Mouse (Mus musculus): Measurements from ENCODE around the gene Scml4. TPM values are rescaled to one million over a fixed set of nuclear protein-coding genes. Genes with fewer than 3 reads are reported as not detected.
A peak's percentile ranks its signal among the peaks of the same experiment; 100 is the strongest.

Gene Scml4
- total and polyA plus RNA-seq, 3 experiments = 0.84 to 1.3 (median 1.3) TPM

DNA sequence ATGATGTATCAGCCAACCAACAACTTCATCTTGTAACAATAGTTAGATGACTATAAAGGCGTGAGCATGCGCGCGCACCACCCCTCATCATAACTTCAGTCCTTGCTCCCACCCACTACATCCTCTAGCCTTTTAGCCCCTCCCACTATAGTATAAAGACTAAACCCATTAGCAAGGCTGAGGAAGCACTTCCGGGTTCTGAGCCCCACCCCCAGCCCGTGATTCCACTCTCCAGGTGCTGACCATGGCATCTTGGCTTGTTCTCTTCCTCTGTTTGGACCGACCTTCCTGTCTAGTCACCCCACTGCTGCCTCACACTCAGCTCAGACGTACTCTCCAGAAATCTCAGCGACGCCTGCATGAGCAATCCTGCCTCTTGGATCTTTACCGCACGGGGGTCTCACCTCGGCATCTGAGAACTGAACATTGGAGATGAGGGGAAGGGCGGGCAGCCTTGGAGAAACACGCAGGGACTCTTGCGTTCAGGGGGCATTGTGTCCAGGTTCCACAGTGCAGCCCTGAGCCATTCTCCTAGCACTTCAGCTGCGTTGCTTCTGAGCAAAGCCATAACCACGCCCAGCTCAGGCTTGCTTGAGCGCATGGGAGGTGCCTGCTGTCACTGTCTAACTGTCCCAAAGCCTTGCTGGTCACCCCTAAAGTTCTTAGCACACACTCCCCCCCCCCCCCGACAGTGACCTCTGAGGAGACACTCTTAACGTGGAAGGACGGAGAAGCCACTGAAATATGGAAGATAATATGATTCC, 65.1 kb downstream of the Scml4 start:
- Histone ChIP-seq H3K36me3 (ENCODE audit: control insufficient read depth, insufficient read depth, low read length) (no peaks in the 10 kb centered on the region), H3K27ac (no peak overlapping the region), H3K4me1 (ENCODE audit: control insufficient read depth, insufficient read depth, low read length) (no peaks in the 10 kb centered on the region), H3K79me2 (replicated peaks; ENCODE audit: control insufficient read depth, insufficient read depth, low read length) (no peaks in the 10 kb centered on the region), H3K9ac (ENCODE audit: low read depth, low read length) (no peak overlapping the region), H3K27me3 (ENCODE audit: control insufficient read depth, insufficient read depth, low read length) (no peaks in the 10 kb centered on the region), H3K4me3 (no peak overlapping the region)
- DNase-seq = no peak
- WGBS = 69% methylated on average over 22 of the region's 22 CpGs
- intact Hi-C loops (cut with DNase I) = no loop called here
- TF ChIP-seq CTCF (IDR thresholded peaks at IDR 0.05) (no peak), POLR2A (IDR thresholded peaks at IDR 0.05; ENCODE audit: insufficient read depth, low read depth, low read length) (no peak), EP300 (IDR thresholded peaks at IDR 0.05; ENCODE audit: insufficient read depth, low read depth, low read length) (no peak)

- TF ChIP-seq EP300 (IDR thresholded peaks at IDR 0.05; ENCODE audit: insufficient read depth, low read depth, low read length) (no peak), CTCF (IDR thresholded peaks at IDR 0.05) (no peak), POLR2A (IDR thresholded peaks at IDR 0.05; ENCODE audit: insufficient read depth, low read depth, low read length) (no peak)
- no peaks in the 10 kb centered on the region for H3K36me3 ChIP-seq (ENCODE audit: control insufficient read depth, insufficient read depth, low read length)
- peaks cover 6% of the 10 kb centered on the region for H3K4me1 ChIP-seq (ENCODE audit: control insufficient read depth, insufficient read depth, low read length)
- no peak for DNase-seq
- no peak overlapping the region for H3K27ac ChIP-seq
- H3K4me3 ChIP-seq = no peak overlapping the region
- no peak overlapping the region for H3K9ac ChIP-seq (ENCODE audit: low read depth, low read length)
- WGBS = 87% methylated on average over 23 of the region's 23 CpGs
- no peaks in the 10 kb centered on the region for H3K79me2 ChIP-seq (replicated peaks; ENCODE audit: control insufficient read depth, insufficient read depth, low read length)
- intact Hi-C loops (cut with DNase I) = no loop called here
- H3K27me3 ChIP-seq (ENCODE audit: control insufficient read depth, insufficient read depth, low read length) = no peaks in the 10 kb centered on the region
Observed at GRCm38 (mm10) chr10:42930121-42930650, 70.0 kb downstream of the Scml4 start.

- Histone ChIP-seq H3K4me3 (no peak overlapping the region), H3K27me3 (ENCODE audit: control insufficient read depth, insufficient read depth, low read length) (no peaks in the 10 kb centered on the region), H3K4me1 (ENCODE audit: control insufficient read depth, insufficient read depth, low read length) (peaks cover 6% of the 10 kb centered on the region), H3K79me2 (replicated peaks; ENCODE audit: control insufficient read depth, insufficient read depth, low read length) (no peaks in the 10 kb centered on the region), H3K27ac (no peak overlapping the region; the same call in 1 of the 2 replicates), H3K36me3 (ENCODE audit: control insufficient read depth, insufficient read depth, low read length) (no peaks in the 10 kb centered on the region), H3K9ac (ENCODE audit: low read depth, low read length) (no peak overlapping the region)
- 45% methylated on average over 14 of the region's 14 CpGs for WGBS
- peak in 1 of 2 experiments; percentile 41 for DNase-seq
- intact Hi-C loops (cut with DNase I) = no loop called here
- no peak for TF ChIP-seq POLR2A (IDR thresholded peaks at IDR 0.05; ENCODE audit: insufficient read depth, low read depth, low read length)
- TF ChIP-seq EP300 (IDR thresholded peaks at IDR 0.05; ENCODE audit: insufficient read depth, low read depth, low read length) = no peak
- TF ChIP-seq CTCF (IDR thresholded peaks at IDR 0.05) = no peak
Observed at GRCm38 (mm10) chr10:42932862-42933480, 72.8 kb downstream of the Scml4 start.

GRCm38 (mm10) chr10:42934672-42935071, 74.5 kb downstream of the Scml4 start:
- intact Hi-C loops (cut with DNase I) = no loop called here
- peak; percentile 56 to 57 for DNase-seq
- Histone ChIP-seq H3K36me3 (ENCODE audit: control insufficient read depth, insufficient read depth, low read length) (no peaks in the 10 kb centered on the region), H3K79me2 (replicated peaks; ENCODE audit: control insufficient read depth, insufficient read depth, low read length) (no peaks in the 10 kb centered on the region), H3K4me3 (peak overlapping the region; percentile 14; the same call in 1 of the 2 replicates), H3K27me3 (ENCODE audit: control insufficient read depth, insufficient read depth, low read length) (no peaks in the 10 kb centered on the region), H3K9ac (ENCODE audit: low read depth, low read length) (0 out of 2 replicates have a peak overlapping the region, but pooled peaks have one; percentile 2), H3K27ac (no peak overlapping the region; the same call in 1 of the 2 replicates), H3K4me1 (ENCODE audit: control insufficient read depth, insufficient read depth, low read length) (peaks cover 6% of the 10 kb centered on the region)
- TF ChIP-seq CTCF (IDR thresholded peaks at IDR 0.05) = no peak
- TF ChIP-seq EP300 (IDR thresholded peaks at IDR 0.05; ENCODE audit: insufficient read depth, low read depth, low read length) = 0 out of 2 replicates have a peak, but pooled peaks have one; percentile 31
- TF ChIP-seq POLR2A (IDR thresholded peaks at IDR 0.05; ENCODE audit: insufficient read depth, low read depth, low read length) = 0 out of 2 replicates have a peak, but pooled peaks have one; percentile 26
- 30% methylated on average over 8 of the region's 8 CpGs for WGBS

- Histone ChIP-seq H3K9ac (ENCODE audit: low read depth, low read length) (no peak overlapping the region), H3K36me3 (ENCODE audit: control insufficient read depth, insufficient read depth, low read length) (no peaks in the 10 kb centered on the region), H3K27me3 (ENCODE audit: control insufficient read depth, insufficient read depth, low read length) (no peaks in the 10 kb centered on the region), H3K4me3 (no peak overlapping the region), H3K27ac (no peak overlapping the region), H3K79me2 (replicated peaks; ENCODE audit: control insufficient read depth, insufficient read depth, low read length) (no peaks in the 10 kb centered on the region), H3K4me1 (ENCODE audit: control insufficient read depth, insufficient read depth, low read length) (peaks cover 6% of the 10 kb centered on the region)
- intact Hi-C loops (cut with DNase I) = no loop called here
- no peak for DNase-seq
- no peak for TF ChIP-seq EP300 (IDR thresholded peaks at IDR 0.05; ENCODE audit: insufficient read depth, low read depth, low read length)
- TF ChIP-seq CTCF (IDR thresholded peaks at IDR 0.05) = no peak
- TF ChIP-seq POLR2A (IDR thresholded peaks at IDR 0.05; ENCODE audit: insufficient read depth, low read depth, low read length) = no peak
Observed at GRCm38 (mm10) chr10:42936205-42936604, 76.0 kb downstream of the Scml4 start.
